Mouse (Mus musculus): ENCODE measurements around the gene Pigw. TPM values are rescaled to one million over a fixed set of nuclear protein-coding genes. Genes with fewer than 3 reads are reported as not detected.
"Not testable (repeated sequence)": the region's sequence is repeated elsewhere in the genome, so short reads cannot be mapped to it uniquely, and the experiment has no call there.

The Pigw gene
- polyA plus RNA-seq, 1 experiment from 2014 or later, result 2.6 TPM

GRCm38 (mm10) chr11:84846741-84847474, 33.2 kb downstream of the Pigw start:
- Histone ChIP-seq H3K4me3 (no peak overlapping the region), H3K9me3 (no peaks in the 10 kb centered on the region), H3K4me2 (replicated peaks) (no peak overlapping the region), H3K36me3 (peaks cover 55% of the 10 kb centered on the region), H3K4me1 (no peaks in the 10 kb centered on the region), H3K27me3 (no peaks in the 10 kb centered on the region), H3K27ac (no peak overlapping the region), H3K9ac (no peak overlapping the region)
- 95% methylated on average over 15 of the region's 15 CpGs for WGBS
- no peak for ATAC-seq (ENCODE audit: low FRiP score, low read depth)

GRCm38 (mm10) chr11:84839330-84839729, 40.8 kb downstream of the Pigw start:
- no peaks in the 10 kb centered on the region for H3K9me3 ChIP-seq
- no peak overlapping the region for H3K9ac ChIP-seq
- H3K4me1 ChIP-seq, result no peaks in the 10 kb centered on the region
- H3K27ac ChIP-seq, result no peak overlapping the region
- no peak overlapping the region for H3K4me3 ChIP-seq
- H3K4me2 ChIP-seq (replicated peaks), result no peak overlapping the region
- 93% methylated on average over 2 of the region's 2 CpGs for WGBS
- no peaks in the 10 kb centered on the region for H3K27me3 ChIP-seq
- peaks cover 72% of the 10 kb centered on the region for H3K36me3 ChIP-seq
- ATAC-seq (ENCODE audit: low FRiP score, low read depth), result no peak

- peak overlapping the region; percentile 80 for H3K4me3 ChIP-seq
- H3K27me3 ChIP-seq; ATAC-seq (ENCODE audit: low FRiP score, low read depth); H3K9me3 ChIP-seq: not testable (repeated sequence)
- peak overlapping the region; percentile 89 for H3K4me2 ChIP-seq (replicated peaks)
- H3K36me3 ChIP-seq, result peaks cover 44% of the 10 kb centered on the region
- peak overlapping the region; percentile 58 for H3K27ac ChIP-seq
- peaks cover 14% of the 10 kb centered on the region; the same call in 1 of the 2 replicates for H3K4me1 ChIP-seq
- peak overlapping the region; percentile 79 for H3K9ac ChIP-seq
- WGBS, result 73% methylated on average over 11 of the region's 11 CpGs
These were observed 50.6 kb downstream of the Pigw start for GRCm38 (mm10) chr11:84829495-84829894.

- Histone ChIP-seq H3K4me3 (peak within 1 kb of the TSS; percentile 80), H3K36me3 (peaks cover 36% of the 10 kb centered on the region), H3K9ac (peak within 1 kb of the TSS; percentile 79), H3K9me3 (no peaks in the 10 kb centered on the region), H3K27ac (peak within 1 kb of the TSS; percentile 74), H3K4me1 (peaks cover 14% of the 10 kb centered on the region; the same call in 1 of the 2 replicates), H3K4me2 (replicated peaks) (peak within 1 kb of the TSS; percentile 89), H3K27me3 (no peaks in the 10 kb centered on the region)
- under 1% methylated on average over 62 of the region's 62 CpGs for WGBS
- peak; percentile 93 for ATAC-seq (ENCODE audit: low FRiP score, low read depth)
These were observed 51.3 kb downstream of the Pigw start, which contains the start of gene Dhrs11 for GRCm38 (mm10) chr11:84828516-84829399. Gene Dhrs11, minus strand, starts transcription at chr11:84828994.

- Histone ChIP-seq H3K4me1 (peaks cover 14% of the 10 kb centered on the region; the same call in 1 of the 2 replicates), H3K36me3 (peaks cover 31% of the 10 kb centered on the region), H3K4me3 (peak overlapping the region; percentile 80), H3K9ac (peak overlapping the region; percentile 79), H3K4me2 (replicated peaks) (peak overlapping the region; percentile 89), H3K9me3 (no peaks in the 10 kb centered on the region), H3K27me3 (no peaks in the 10 kb centered on the region), H3K27ac (no peak overlapping the region)
- no peak for ATAC-seq (ENCODE audit: low FRiP score, low read depth)
- 43% methylated on average over 3 of the region's 3 CpGs for WGBS
These were observed 52.1 kb downstream of the Pigw start for GRCm38 (mm10) chr11:84827901-84828503.

- Histone ChIP-seq H3K36me3 (peaks cover 28% of the 10 kb centered on the region), H3K4me3 (0 out of 2 replicates have a peak overlapping the region, but pooled peaks have one; percentile 80), H3K9ac (no peak overlapping the region), H3K4me1 (peaks cover 14% of the 10 kb centered on the region; the same call in 1 of the 2 replicates), H3K9me3 (no peaks in the 10 kb centered on the region), H3K27ac (no peak overlapping the region), H3K27me3 (no peaks in the 10 kb centered on the region), H3K4me2 (replicated peaks) (peak overlapping the region; percentile 89; the same call in 1 of the 2 replicates)
- no peak for ATAC-seq (ENCODE audit: low FRiP score, low read depth)
These were observed 52.6 kb downstream of the Pigw start for GRCm38 (mm10) chr11:84827492-84827891.

Small RNA genes lying within 50 kb of the gene (microRNA-seq; reads per million reads assigned to microRNA genes)
- gene Gm23564, result not detected

Other genes starting within 250 kb of the Pigw start
- gene Mrm1, start 60.8 kb downstream of the Pigw start, polyA plus RNA-seq (2015; fragmentation: Nextera tagmentation; extraction: Ambion mirVana), result 8.4 and 8.5 TPM in 2 replicates
- 13.1 and 13.2 TPM in 2 replicates for gene Dhrs11, start 51.3 kb downstream of the Pigw start, polyA plus RNA-seq (2015; fragmentation: Nextera tagmentation; extraction: Ambion mirVana)
- gene Ggnbp2, start 9.5 kb downstream of the Pigw start, polyA plus RNA-seq (2015; fragmentation: Nextera tagmentation; extraction: Ambion mirVana), result 71.0 and 75.5 TPM in 2 replicates
- 9.5 and 9.7 TPM in 2 replicates for gene Myo19, start 137 bp downstream of the Pigw start, polyA plus RNA-seq (2015; fragmentation: Nextera tagmentation; extraction: Ambion mirVana)
- 61.8 and 68.3 TPM in 2 replicates for gene Znhit3, start 36.1 kb upstream of the Pigw start, polyA plus RNA-seq (2015; fragmentation: Nextera tagmentation; extraction: Ambion mirVana)
- gene Car4, start 77.5 kb upstream of the Pigw start, polyA plus RNA-seq (2015; fragmentation: Nextera tagmentation; extraction: Ambion mirVana), result 0.23 and 0.26 TPM in 2 replicates